Mouse (Mus musculus): ENCODE data around the gene Nploc4. TPM values are rescaled to one million over a fixed set of nuclear protein-coding genes. Genes with fewer than 3 reads are reported as not detected.

The Nploc4 gene
- polyA plus RNA-seq, 1 experiment from 2014 or later, result 15.6 TPM

- ATAC-seq, result no peak
These were observed 98.7 kb downstream of the Nploc4 start for GRCm38 (mm10) chr11:120338786-120339185.

GRCm38 (mm10) chr11:120337447-120337846 lies 100.1 kb downstream of the Nploc4 start:
- Histone ChIP-seq H3K4me1 (replicated peaks; ENCODE audit: control insufficient read depth, insufficient read depth, low read length) (no peaks in the 10 kb centered on the region), H3K9me3 (ENCODE audit: control insufficient read depth) (no peaks in the 10 kb centered on the region), H3K4me3 (ENCODE audit: low read depth, low read length) (no peak overlapping the region), H3K36me3 (ENCODE audit: control insufficient read depth, insufficient read depth) (no peaks in the 10 kb centered on the region), H3K9ac (ENCODE audit: low read depth, low read length) (no peak overlapping the region), H3K27me3 (replicated peaks; ENCODE audit: control insufficient read depth, insufficient read depth, low read length) (no peaks in the 10 kb centered on the region), H3K27ac (ENCODE audit: low read depth, low read length) (no peak overlapping the region), H3K4me2 (replicated peaks; ENCODE audit: low read depth) (no peak overlapping the region)
- WGBS, result 48% methylated on average over 2 of the region's 2 CpGs
- TF ChIP-seq CTCF (IDR thresholded peaks at IDR 0.05; ENCODE audit: low read depth), result no peak; the same call in 1 of the 2 replicates
- no peak for ATAC-seq

More at GRCm38 (mm10) chr11:120338786-120339185, 98.7 kb downstream of the Nploc4 start:
- WGBS, result 78% methylated on average over 3 of the region's 3 CpGs
- Histone ChIP-seq H3K27me3 (replicated peaks; ENCODE audit: control insufficient read depth, insufficient read depth, low read length) (no peaks in the 10 kb centered on the region), H3K9ac (ENCODE audit: low read depth, low read length) (no peak overlapping the region), H3K4me3 (ENCODE audit: low read depth, low read length) (no peak overlapping the region), H3K4me2 (replicated peaks; ENCODE audit: low read depth) (no peak overlapping the region), H3K4me1 (replicated peaks; ENCODE audit: control insufficient read depth, insufficient read depth, low read length) (no peaks in the 10 kb centered on the region), H3K27ac (ENCODE audit: low read depth, low read length) (no peak overlapping the region), H3K36me3 (ENCODE audit: control insufficient read depth, insufficient read depth) (no peaks in the 10 kb centered on the region), H3K9me3 (ENCODE audit: control insufficient read depth) (no peaks in the 10 kb centered on the region)
- no peak for TF ChIP-seq CTCF (IDR thresholded peaks at IDR 0.05; ENCODE audit: low read depth)

GRCm38 (mm10) chr11:120335431-120336021 lies 102.0 kb downstream of the Nploc4 start:
- no peak for TF ChIP-seq CTCF (IDR thresholded peaks at IDR 0.05; ENCODE audit: low read depth)
- H3K4me2 ChIP-seq (replicated peaks; ENCODE audit: low read depth), result no peak overlapping the region
- H3K27me3 ChIP-seq (replicated peaks; ENCODE audit: control insufficient read depth, insufficient read depth, low read length), result no peaks in the 10 kb centered on the region
- no peaks in the 10 kb centered on the region for H3K36me3 ChIP-seq (ENCODE audit: control insufficient read depth, insufficient read depth)
- no peak overlapping the region for H3K9ac ChIP-seq (ENCODE audit: low read depth, low read length)
- ATAC-seq, result no peak
- H3K9me3 ChIP-seq (ENCODE audit: control insufficient read depth), result no peaks in the 10 kb centered on the region
- 69% methylated on average over 6 of the region's 6 CpGs for WGBS
- no peak overlapping the region for H3K27ac ChIP-seq (ENCODE audit: low read depth, low read length)
- no peak overlapping the region for H3K4me3 ChIP-seq (ENCODE audit: low read depth, low read length)
- H3K4me1 ChIP-seq (replicated peaks; ENCODE audit: control insufficient read depth, insufficient read depth, low read length), result no peaks in the 10 kb centered on the region

Small RNA genes within 50 kb of the gene (microRNA-seq; reads per million reads assigned to microRNA genes)
- not detected for gene Gm23419
- gene Mir6935, result 2.2 reads per million

Other genes starting within 250 kb of the Nploc4 start
- gene Bahcc1, start 204.8 kb downstream of the Nploc4 start, polyA plus RNA-seq (2015; fragmentation: Nextera tagmentation; extraction: Ambion mirVana), result 3.1 and 4.2 TPM in 2 replicates
- gene Actg1, start 89.2 kb downstream of the Nploc4 start, polyA plus RNA-seq (2015; fragmentation: Nextera tagmentation; extraction: Ambion mirVana), result 1,513 and 1,605 TPM in 2 replicates
- gene Fscn2, start 76.2 kb downstream of the Nploc4 start, polyA plus RNA-seq (2015; fragmentation: Nextera tagmentation; extraction: Ambion mirVana), result 0.14 and 0.16 TPM in 2 replicates
- 9.7 and 11.7 TPM in 2 replicates for gene Faap100, start 58.9 kb downstream of the Nploc4 start, polyA plus RNA-seq (2015; fragmentation: Nextera tagmentation; extraction: Ambion mirVana)
- not detected in 2 replicates for gene Tspan10, start 4.9 kb upstream of the Nploc4 start, polyA plus RNA-seq (2015; fragmentation: Nextera tagmentation; extraction: Ambion mirVana)
- 0.22 TPM in 1 of 2 replicates, not detected in the other for gene Pde6g, start 15.8 kb upstream of the Nploc4 start, polyA plus RNA-seq (2015; fragmentation: Nextera tagmentation; extraction: Ambion mirVana)
- 15.5 and 17.6 TPM in 2 replicates for gene Oxld1, start 20.4 kb upstream of the Nploc4 start, polyA plus RNA-seq (2015; fragmentation: Nextera tagmentation; extraction: Ambion mirVana)
- 14.1 and 16.0 TPM in 2 replicates for gene Ccdc137, start 20.4 kb upstream of the Nploc4 start, polyA plus RNA-seq (2015; fragmentation: Nextera tagmentation; extraction: Ambion mirVana)
- 22.8 and 23.3 TPM in 2 replicates for gene Arl16, start 29.9 kb upstream of the Nploc4 start, polyA plus RNA-seq (2015; fragmentation: Nextera tagmentation; extraction: Ambion mirVana)
- 204 and 208 TPM in 2 replicates for gene Mrpl12, start 46.9 kb upstream of the Nploc4 start, polyA plus RNA-seq (2015; fragmentation: Nextera tagmentation; extraction: Ambion mirVana)
- 139 and 143 TPM in 2 replicates for gene Slc25a10, start 54.1 kb upstream of the Nploc4 start, polyA plus RNA-seq (2015; fragmentation: Nextera tagmentation; extraction: Ambion mirVana)
- 1.0 and 1.6 TPM in 2 replicates for gene Gcgr, start 93.0 kb upstream of the Nploc4 start, polyA plus RNA-seq (2015; fragmentation: Nextera tagmentation; extraction: Ambion mirVana)
- 68.7 and 73.4 TPM in 2 replicates for gene Mcrip1, start 112.0 kb upstream of the Nploc4 start, polyA plus RNA-seq (2015; fragmentation: Nextera tagmentation; extraction: Ambion mirVana)
- 1.4 and 1.6 TPM in 2 replicates for gene Ppp1r27, start 113.4 kb upstream of the Nploc4 start, polyA plus RNA-seq (2015; fragmentation: Nextera tagmentation; extraction: Ambion mirVana)
- gene P4hb, start 135.5 kb upstream of the Nploc4 start, polyA plus RNA-seq (2015; fragmentation: Nextera tagmentation; extraction: Ambion mirVana), result 2,516 and 2,539 TPM in 2 replicates
- 474 and 493 TPM in 2 replicates for gene Arhgdia, start 143.9 kb upstream of the Nploc4 start, polyA plus RNA-seq (2015; fragmentation: Nextera tagmentation; extraction: Ambion mirVana)
- gene Alyref, start 160.7 kb upstream of the Nploc4 start, polyA plus RNA-seq (2015; fragmentation: Nextera tagmentation; extraction: Ambion mirVana), result 209 and 226 TPM in 2 replicates
- 107 and 108 TPM in 2 replicates for gene Anapc11, start 160.7 kb upstream of the Nploc4 start, polyA plus RNA-seq (2015; fragmentation: Nextera tagmentation; extraction: Ambion mirVana)
- gene Npb, start 170.8 kb upstream of the Nploc4 start, polyA plus RNA-seq (2015; fragmentation: Nextera tagmentation; extraction: Ambion mirVana), result 3.4 and 3.5 TPM in 2 replicates
- gene Pcyt2, start 180.2 kb upstream of the Nploc4 start, polyA plus RNA-seq (2015; fragmentation: Nextera tagmentation; extraction: Ambion mirVana), result 320 and 378 TPM in 2 replicates
- 73.1 and 77.7 TPM in 2 replicates for gene Sirt7, start 187.5 kb upstream of the Nploc4 start, polyA plus RNA-seq (2015; fragmentation: Nextera tagmentation; extraction: Ambion mirVana)
- 40.2 and 49.1 TPM in 2 replicates for gene Mafg, start 195.9 kb upstream of the Nploc4 start, polyA plus RNA-seq (2015; fragmentation: Nextera tagmentation; extraction: Ambion mirVana)
- 5.3 and 6.5 TPM in 2 replicates for gene Pycr1, start 206.1 kb upstream of the Nploc4 start, polyA plus RNA-seq (2015; fragmentation: Nextera tagmentation; extraction: Ambion mirVana)
- not detected in 2 replicates for gene Myadml2, start 210.4 kb upstream of the Nploc4 start, polyA plus RNA-seq (2015; fragmentation: Nextera tagmentation; extraction: Ambion mirVana)
- gene Notum, start 223.5 kb upstream of the Nploc4 start, polyA plus RNA-seq (2015; fragmentation: Nextera tagmentation; extraction: Ambion mirVana), result 0.39 and 0.68 TPM in 2 replicates
- 105 and 106 TPM in 2 replicates for gene Aspscr1, start 235.3 kb upstream of the Nploc4 start, polyA plus RNA-seq (2015; fragmentation: Nextera tagmentation; extraction: Ambion mirVana)

Measured in intestine, postnatal 0 days (tissue).